Mouse (Mus musculus) stomach, postnatal 0 days (tissue): ENCODE results near the gene Agrp.

ENCODE experiments used
- CTCF ChIP-seq: IDR thresholded peaks from 2 replicates; pipeline ENCODE4 v1.5.1; 2016; ENCODE audit warnings: antibody characterized with exemption, low read depth, mild to moderate bottlenecking, moderate library complexity
- EP300 ChIP-seq: optimal IDR thresholded peaks from 2 replicates; pipeline ENCODE3; 2016; ENCODE audit warnings: antibody characterized with exemption

- TF ChIP-seq CTCF (no peak), EP300 (no peak)
These were observed 114.3 kb downstream of the Agrp start for GRCm38 (mm10) chr8:105522890-105523289.
